Mouse (Mus musculus): ENCODE measurements around the gene Abcc1. TPM values are rescaled to one million over a fixed set of nuclear protein-coding genes. Genes with fewer than 3 reads are reported as not detected.

The Abcc1 gene
- total RNA-seq, 2 experiments from 2014 or later, result 10.8 to 11.7 TPM

- DNase-seq, result peak; percentile 60
Observed at GRCm38 (mm10) chr16:14377321-14377720, 16.0 kb downstream of the Abcc1 start.

GRCm38 (mm10) chr16:14378654-14379053 lies 17.3 kb downstream of the Abcc1 start:
- DNase-seq, result no peak

GRCm38 (mm10) chr16:14379888-14380287 lies 18.5 kb downstream of the Abcc1 start:
- no peak for DNase-seq

GRCm38 (mm10) chr16:14381061-14381665 lies 19.8 kb downstream of the Abcc1 start:
- peak; percentile 15 for DNase-seq

GRCm38 (mm10) chr16:14399303-14399702 lies 37.9 kb downstream of the Abcc1 start:
- no peak for DNase-seq

GRCm38 (mm10) chr16:14403507-14403906 lies 42.1 kb downstream of the Abcc1 start:
- DNase-seq, result no peak

- no peak for DNase-seq
Observed at GRCm38 (mm10) chr16:14405636-14406035, 44.3 kb downstream of the Abcc1 start.

- no peak for DNase-seq
Observed at GRCm38 (mm10) chr16:14409124-14409523, 47.8 kb downstream of the Abcc1 start.

- DNase-seq, result no peak
Observed at GRCm38 (mm10) chr16:14409776-14410175, 48.4 kb downstream of the Abcc1 start.

GRCm38 (mm10) chr16:14410611-14411010 lies 49.3 kb downstream of the Abcc1 start:
- DNase-seq, result no peak

- no peak for DNase-seq
Observed at GRCm38 (mm10) chr16:14411156-14411555, 49.8 kb downstream of the Abcc1 start.

- no peak for DNase-seq
Observed at GRCm38 (mm10) chr16:14412551-14412950, 51.2 kb downstream of the Abcc1 start.

- no peak for DNase-seq
Observed at GRCm38 (mm10) chr16:14415206-14415605, 53.8 kb downstream of the Abcc1 start.

GRCm38 (mm10) chr16:14416957-14417618 lies 55.7 kb downstream of the Abcc1 start:
- no peak for DNase-seq

- no peak for DNase-seq
Observed at GRCm38 (mm10) chr16:14420496-14421132, 59.3 kb downstream of the Abcc1 start.

- DNase-seq, result no peak
Observed at GRCm38 (mm10) chr16:14422081-14422480, 60.7 kb downstream of the Abcc1 start.

GRCm38 (mm10) chr16:14429371-14429770 lies 68.0 kb downstream of the Abcc1 start:
- DNase-seq, result no peak

GRCm38 (mm10) chr16:14432996-14433395 lies 71.6 kb downstream of the Abcc1 start:
- no peak for DNase-seq

- no peak for DNase-seq
Observed at GRCm38 (mm10) chr16:14435526-14435925, 74.2 kb downstream of the Abcc1 start.

GRCm38 (mm10) chr16:14437446-14437982 lies 76.2 kb downstream of the Abcc1 start:
- no peak for DNase-seq

GRCm38 (mm10) chr16:14438561-14438960 lies 77.2 kb downstream of the Abcc1 start:
- DNase-seq, result no peak

GRCm38 (mm10) chr16:14439081-14439480 lies 77.7 kb downstream of the Abcc1 start:
- DNase-seq, result no peak

- no peak for DNase-seq
Observed at GRCm38 (mm10) chr16:14439801-14440614, 78.7 kb downstream of the Abcc1 start.

All from heart, postnatal 4 days (tissue).